Mouse (Mus musculus): Measurements from ENCODE around the gene Sirt4.

Gene Sirt4

GRCm38 (mm10) chr5:115434853-115435754 is 49.4 kb downstream of the Sirt4 start:
- DNase-seq (ENCODE audit: low read depth), result no peak

GRCm38 (mm10) chr5:115434280-115434852 is 50.2 kb downstream of the Sirt4 start:
- no peak for DNase-seq (ENCODE audit: low read depth)

GRCm38 (mm10) chr5:115433191-115433590 is 51.3 kb downstream of the Sirt4 start:
- DNase-seq (ENCODE audit: low read depth), result no peak

- no peak for DNase-seq (ENCODE audit: low read depth)
Measured at GRCm38 (mm10) chr5:115432395-115432794, 52.1 kb downstream of the Sirt4 start.

GRCm38 (mm10) chr5:115431898-115432259 is 52.6 kb downstream of the Sirt4 start:
- DNase-seq (ENCODE audit: low read depth), result no peak

GRCm38 (mm10) chr5:115431061-115431897 is 53.2 kb downstream of the Sirt4 start:
- DNase-seq (ENCODE audit: low read depth), result no peak

GRCm38 (mm10) chr5:115430187-115430960 is 54.2 kb downstream of the Sirt4 start:
- DNase-seq (ENCODE audit: low read depth), result no peak

GRCm38 (mm10) chr5:115429359-115430186 is 55.0 kb downstream of the Sirt4 start, which contains the start of gene Msi1:
TSS of gene Msi1 (plus strand) at chr5:115429599.
- DNase-seq (ENCODE audit: low read depth), result no peak

- DNase-seq (ENCODE audit: low read depth), result no peak
Measured at GRCm38 (mm10) chr5:115428831-115429358, 55.6 kb downstream of the Sirt4 start.

All from naive thymus-derived CD4-positive, alpha-beta T cell, adult 2 months (primary cell).